8 mouse cellular contexts compared by ENCODE assay signal in genomic region chr1:39280989-39281875, GRCm38 (mm10).
DNase-seq lines count a peak whose midpoint lies in the region; ATAC-seq and TF ChIP-seq lines count a peak whose summit lies in the region.

No protein-coding gene starts in this region.

- no peaks in the 10 kb centered on the region for H3K4me1 ChIP-seq in limb, embryonic 10.5 days
- no peaks in the 10 kb centered on the region; the same call in 1 of the 2 replicates for H3K4me1 ChIP-seq in midbrain, embryonic 15.5 days

- H3K27me3 ChIP-seq in limb, embryonic 10.5 days (ENCODE audit: low read depth, poor library complexity, severe bottlenecking), result no peaks in the 10 kb centered on the region
- H3K27me3 ChIP-seq in midbrain, embryonic 15.5 days (replicated peaks), result no peaks in the 10 kb centered on the region

- no peak overlapping the region for H3K4me3 ChIP-seq in left cerebral cortex, adult 2 months
- H3K4me3 ChIP-seq in limb, embryonic 10.5 days, result no peak overlapping the region
- no peak overlapping the region for H3K4me3 ChIP-seq in midbrain, embryonic 15.5 days

- ATAC-seq in activated CD4-positive, CD25-positive, alpha-beta regulatory T cell, adult 4 months, result peak; percentile 85
- ATAC-seq in frontal cortex, adult (ENCODE audit: low TSS enrichment), result no peak
- ATAC-seq in midbrain, embryonic 15.5 days (replicated peaks), result no peak

- WGBS in limb, embryonic 10.5 days, result 86% methylated on average over 15 of the region's 15 CpGs
- 65% methylated on average over 15 of the region's 15 CpGs for WGBS in midbrain, embryonic 15.5 days

- no peak overlapping the region for H3K27ac ChIP-seq in left cerebral cortex, adult 2 months
- no peak overlapping the region for H3K27ac ChIP-seq in limb, embryonic 10.5 days
- no peak overlapping the region for H3K27ac ChIP-seq in midbrain, embryonic 15.5 days

- H3K9ac ChIP-seq in midbrain, embryonic 15.5 days, result no peak overlapping the region

- intact Hi-C loops in left cerebral cortex, postnatal 14 days (cut with DNase I), result no loop called here
- intact Hi-C loops in left cerebral cortex, adult 2 months (cut with DNase I), result no loop called here
- intact Hi-C loops in heart, postnatal 10 days (cut with DNase I), result loop anchor here (5.0 kb wide), 1 partner anchor 69 kb away; no protein-coding TSS in a partner anchor

- DNase-seq in left cerebral cortex, postnatal 14 days (ENCODE audit: low spot score in 2 of 2), result peak; percentile 18 to 41
- DNase-seq in left cerebral cortex, adult 2 months (ENCODE audit: extremely low spot score in 1 of 2, low spot score in 2 of 2), result no peak
- DNase-seq in heart, postnatal 10 days, result peak; percentile 69 to 80
- DNase-seq in testis, postnatal 10 days (ENCODE audit: low spot score), result peak; percentile 69
- no peak for DNase-seq in limb, embryonic 10.5 days (ENCODE audit: low spot score)

- no peak for TF ChIP-seq CTCF in left cerebral cortex, adult 2 months (IDR thresholded peaks at IDR 0.05)

- no peaks in the 10 kb centered on the region for H3K9me3 ChIP-seq in limb, embryonic 10.5 days (replicated peaks)
- no peaks in the 10 kb centered on the region for H3K9me3 ChIP-seq in midbrain, embryonic 15.5 days

- H3K4me2 ChIP-seq in midbrain, embryonic 15.5 days, result no peak overlapping the region

- no peaks in the 10 kb centered on the region for H3K36me3 ChIP-seq in limb, embryonic 10.5 days
- H3K36me3 ChIP-seq in midbrain, embryonic 15.5 days (replicated peaks), result no peaks in the 10 kb centered on the region

Comparison
In these comparisons a context has a peak if more than half of its experiments do, and no peak if none do; other contexts are left out.
1. DNase-seq: peak in left cerebral cortex, postnatal 14 days (2 of 2), heart, postnatal 10 days (2 of 2) and testis, postnatal 10 days (single experiment); none in left cerebral cortex, adult 2 months (0 of 2) and limb, embryonic 10.5 days (single experiment).